ENCODE assay signal across 22 mouse cellular contexts in genomic region chr5:20606497-20606896, GRCm38 (mm10).
A peak's percentile ranks its signal among the peaks of the same experiment; 100 is the strongest.
DNase-seq lines count a peak whose midpoint lies in the region; ATAC-seq and TF ChIP-seq lines count a peak whose summit lies in the region.
"Had no signal": no experiment of that assay in that cellular context is flagged by ENCODE, and none has a peak within 500 bp of the region (broad histone marks: within the 10 kb centered on the region; RNA-seq: fewer than 3 reads in every experiment).

No protein-coding gene starts in this region.

- no peak overlapping the region for H3K9ac ChIP-seq in heart, adult 2 months (ENCODE audit: low read depth, low read length)
- H3K9ac ChIP-seq in midbrain, embryonic 11.5 days (ENCODE audit: low read length): no peak overlapping the region
- H3K9ac ChIP-seq in midbrain, postnatal 0 days (replicated peaks; ENCODE audit: low read length, poor library complexity, severe bottlenecking): no peak overlapping the region

- H3K79me2 ChIP-seq in heart, adult 2 months (replicated peaks; ENCODE audit: control insufficient read depth, insufficient read depth, low read length): no peaks in the 10 kb centered on the region
- no peaks in the 10 kb centered on the region for H3K79me2 ChIP-seq in myocyte (ENCODE audit: control insufficient read depth, insufficient read depth)

- H3K9me3 ChIP-seq in midbrain, embryonic 11.5 days (ENCODE audit: control insufficient read depth, low read length): no peaks in the 10 kb centered on the region
- H3K9me3 ChIP-seq in midbrain, postnatal 0 days (ENCODE audit: low read length): no peaks in the 10 kb centered on the region
- H3K9me3 ChIP-seq: G1E had no signal

- intact Hi-C loops in heart, adult 2 months (cut with DNase I): no loop called here

- no peaks in the 10 kb centered on the region for H3K27me3 ChIP-seq in heart, adult 2 months (ENCODE audit: control insufficient read depth, insufficient read depth, low read length)
- no peaks in the 10 kb centered on the region for H3K27me3 ChIP-seq in midbrain, embryonic 11.5 days (ENCODE audit: control insufficient read depth, insufficient read depth, low read length)
- H3K27me3 ChIP-seq in midbrain, postnatal 0 days (ENCODE audit: insufficient read depth, low read length): no peaks in the 10 kb centered on the region
- H3K27me3 ChIP-seq in myocyte (ENCODE audit: control insufficient read depth, insufficient read depth, insufficient read length): no peaks in the 10 kb centered on the region
- H3K27me3 ChIP-seq: CH12.LX, Patski had no signal

- no peak overlapping the region for H3ac ChIP-seq in myocyte (ENCODE audit: control insufficient read depth, insufficient read length)

- H3K4me1 ChIP-seq in heart, adult 2 months (ENCODE audit: control insufficient read depth, insufficient read depth, low read length): no peaks in the 10 kb centered on the region
- no peaks in the 10 kb centered on the region for H3K4me1 ChIP-seq in midbrain, embryonic 11.5 days (ENCODE audit: control insufficient read depth, insufficient read depth, low read length)
- no peaks in the 10 kb centered on the region for H3K4me1 ChIP-seq in midbrain, postnatal 0 days (ENCODE audit: insufficient read depth, low read length)

- no peak for DNase-seq in frontal cortex, postnatal 36 days (ENCODE audit: low spot score in 2 of 2)
- DNase-seq in heart, adult 11 months: peak; percentile 36
- no peak for DNase-seq in heart, adult 2 months
- peak; percentile 6 for DNase-seq in midbrain, embryonic 11.5 days (ENCODE audit: low spot score, missing footprints)
- no peak for DNase-seq in midbrain, postnatal 0 days (ENCODE audit: low spot score)
- DNase-seq in ovary, postnatal 36 days (ENCODE audit: low spot score): no peak
- DNase-seq: adrenal gland, adult 2 months; adrenal gland, adult 8-10 months; adrenal gland, postnatal 10 days; adrenal gland, postnatal 14 days; adrenal gland, postnatal 25 days; adrenal gland, postnatal 36 days; B cell, adult 2 months; cerebellum, adult 11 months; cerebellum, adult 11-12 months had no signal

- TF ChIP-seq CTCF in heart, adult 2 months (IDR thresholded peaks at IDR 0.05): no peak
- no peak for TF ChIP-seq CTCF in midbrain, postnatal 0 days (IDR thresholded peaks at IDR 0.05)

- no peak overlapping the region for H3K4me3 ChIP-seq in heart, adult 2 months
- H3K4me3 ChIP-seq in midbrain, embryonic 11.5 days (ENCODE audit: low read depth, low read length): no peak overlapping the region
- no peak overlapping the region for H3K4me3 ChIP-seq in midbrain, postnatal 0 days (ENCODE audit: low read depth, low read length)
- no peak overlapping the region for H3K4me3 ChIP-seq in myocyte

- TF ChIP-seq EP300 in heart, adult 2 months (IDR thresholded peaks at IDR 0.05; ENCODE audit: insufficient read depth, low read depth, low read length): no peak

- 76% methylated on average over 5 of the region's 5 CpGs for WGBS in heart, adult 2 months
- 85% methylated on average over 5 of the region's 5 CpGs for WGBS in midbrain, embryonic 11.5 days
- WGBS in midbrain, postnatal 0 days: 68% methylated on average over 5 of the region's 5 CpGs

- H3K36me3 ChIP-seq in heart, adult 2 months (ENCODE audit: control insufficient read depth, insufficient read depth, low read length): no peaks in the 10 kb centered on the region
- H3K36me3 ChIP-seq in midbrain, embryonic 11.5 days (ENCODE audit: control insufficient read depth, insufficient read depth, low read length): no peaks in the 10 kb centered on the region
- H3K36me3 ChIP-seq in midbrain, postnatal 0 days (ENCODE audit: insufficient read depth, low read length): peaks cover 19% of the 10 kb centered on the region
- no peaks in the 10 kb centered on the region for H3K36me3 ChIP-seq in myocyte (ENCODE audit: control insufficient read depth, insufficient read depth)
- H3K36me3 ChIP-seq: G1E had no signal

- peak; percentile 10; the same call in 1 of the 2 replicates for ATAC-seq in frontal cortex, adult (ENCODE audit: low TSS enrichment)
- no peak for ATAC-seq in midbrain, embryonic 11.5 days (ENCODE audit: low FRiP score)
- no peak for ATAC-seq in midbrain, postnatal 0 days (ENCODE audit: low FRiP score)
- ATAC-seq: activated CD4-positive, CD25-positive, alpha-beta regulatory T cell, adult 4 months; CD4-positive, CD25-positive, alpha-beta regulatory T cell, adult 4 months; Patski had no signal

- TF ChIP-seq POLR2A in heart, adult 2 months (IDR thresholded peaks at IDR 0.05; ENCODE audit: insufficient read depth, low read depth, low read length): no peak
- no peak for TF ChIP-seq POLR2A in myocyte (IDR thresholded peaks at IDR 0.05; ENCODE audit: insufficient read length, low read depth)

- H3K4me2 ChIP-seq in midbrain, embryonic 11.5 days: no peak overlapping the region
- H3K4me2 ChIP-seq in midbrain, postnatal 0 days (ENCODE audit: low read depth, low read length, poor library complexity, severe bottlenecking): no peak overlapping the region
- H3K4me2 ChIP-seq in myocyte (ENCODE audit: low read depth): peak overlapping the region; percentile 8

- H3K27ac ChIP-seq in heart, adult 2 months: no peak overlapping the region
- no peak overlapping the region for H3K27ac ChIP-seq in midbrain, embryonic 11.5 days (ENCODE audit: low read depth, low read length)
- no peak overlapping the region for H3K27ac ChIP-seq in midbrain, postnatal 0 days (ENCODE audit: low read depth, low read length)

TF ChIP-seq in myocyte, 11 proteins besides CTCF, POLR2A, EP300 and RAD21:
- TF ChIP-seq MYOG (IDR thresholded peaks at IDR 0.05; ENCODE audit: control insufficient read depth in 1 of 3, insufficient read depth in 1 of 3, insufficient read length in 2 of 3, low read depth in 2 of 3) (peak in 2 of 3 experiments; percentile 15 to 28), TCF12 (IDR thresholded peaks at IDR 0.05; ENCODE audit: insufficient read depth, poor library complexity, severe bottlenecking) (peak; percentile 5), REST (IDR thresholded peaks at IDR 0.05; ENCODE audit: insufficient read depth, insufficient read length) (no peak), MYOD1 (IDR thresholded peaks at IDR 0.05; ENCODE audit: control insufficient read depth in 1 of 3, insufficient read length in 2 of 3, low read depth in 2 of 3) (peak in 2 of 3 experiments; percentile 76 to 78)

Comparison
In these comparisons a context has a peak if more than half of its experiments do, and no peak if none do; other contexts are left out.
1. DNase-seq: peak in heart, adult 11 months (single experiment) and midbrain, embryonic 11.5 days (single experiment); none in frontal cortex, postnatal 36 days (0 of 2), heart, adult 2 months (0 of 2), midbrain, postnatal 0 days (single experiment) and ovary, postnatal 36 days (single experiment).